Mouse (Mus musculus) E14TG2a.4 (cell line): ENCODE results near the gene Vps8.

Source experiments
- CTCF ChIP-seq: conservative IDR thresholded peaks from 2 replicates; pipeline ENCODE4 v1.5.1; 2014; ENCODE audit warnings: low read length
- NANOG ChIP-seq: IDR thresholded peaks from 2 replicates; pipeline ENCODE4 v1.6.1; 2014; ENCODE audit warnings: borderline replicate concordance, low read length, mixed read lengths
- POU5F1 ChIP-seq: IDR thresholded peaks from 2 replicates; pipeline ENCODE4 v1.6.1; 2014; ENCODE audit warnings: low read length, borderline replicate concordance

DNA sequence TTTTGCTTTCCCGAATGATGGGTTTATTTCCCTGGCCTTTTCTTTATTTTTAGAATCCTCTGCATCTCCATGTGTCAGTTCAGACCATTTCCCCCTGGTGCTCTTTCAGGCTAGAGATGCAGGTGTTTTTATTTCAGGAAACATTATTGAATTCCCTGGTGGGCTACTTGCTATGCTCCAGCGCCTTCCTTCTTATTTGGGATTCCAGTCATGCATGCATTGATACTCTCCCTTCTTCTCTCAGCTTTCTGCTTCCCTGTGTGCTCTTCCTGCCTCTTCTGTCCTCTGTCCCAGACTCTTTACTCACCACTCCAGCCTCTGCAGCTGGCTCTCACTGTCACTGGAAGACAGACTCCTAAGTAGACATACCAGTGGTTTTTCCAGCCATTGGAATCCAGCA is 70.0 kb downstream of the Vps8 start:
- TF ChIP-seq CTCF, result no peak
- no peak for TF ChIP-seq NANOG
- TF ChIP-seq POU5F1, result no peak
